Mouse (Mus musculus): ENCODE data around the gene Sat2. TPM values are rescaled to one million over a fixed set of nuclear protein-coding genes. Genes with fewer than 3 reads are reported as not detected.

Gene Sat2
- 18.2 and 18.3 TPM in 2 replicates for polyA plus RNA-seq (2021; fragmentation: Nextera tagmentation)
- long read RNA-seq, experiment 1, transcript Sat2-202 (6 exons, 968 nt) = major isoform, 7 of 17 reads
- long read RNA-seq, experiment 1, partial matches to known transcripts = 3 of 17 reads
- long read RNA-seq, experiment 1, other reads (novel, unspliced or antisense) = 3 of 17 reads
- long read RNA-seq, experiment 2, transcript Sat2-203 (4 exons, 1,016 nt) = major isoform, 11 of 31 reads
- long read RNA-seq, experiment 2, transcript Sat2-202 (6 exons, 968 nt) = minor isoform, 6 of 31 reads
- long read RNA-seq, experiment 2, partial matches to known transcripts = 10 of 31 reads
- long read RNA-seq, experiment 2, other reads (novel, unspliced or antisense) = 4 of 31 reads

GRCm38 (mm10) chr11:69621571-69622268 lies at the start of gene Sat2:
Sat2 (plus strand) TSS chr11:69622024.

DNA sequence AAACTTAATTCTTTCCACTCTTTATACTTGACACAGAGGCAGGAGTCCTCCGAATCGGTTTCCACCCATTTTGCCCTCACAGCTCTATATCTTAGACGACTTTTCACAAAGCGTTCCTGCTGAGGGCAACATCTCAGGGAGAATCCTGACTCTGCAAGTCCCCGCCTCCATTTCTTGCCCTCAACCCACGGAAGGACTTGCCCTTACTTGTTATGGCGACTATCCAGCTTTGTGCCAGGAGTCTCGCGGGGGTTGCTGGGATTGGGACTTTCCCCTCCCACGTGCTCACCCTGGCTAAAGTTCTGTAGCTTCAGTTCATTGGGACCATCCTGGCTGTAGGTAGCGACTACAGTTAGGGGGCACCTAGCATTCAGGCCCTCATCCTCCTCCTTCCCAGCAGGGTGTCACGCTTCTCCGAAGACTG lies 41.7 kb upstream of the Sat2 start, which contains the start of the genes Wrap53 and Trp53:
Gene Wrap53, minus strand, starts transcription at position 165 of the 424 bp plus-strand sequence.
Gene Trp53, plus strand, starts transcription at position 269 of the 424 bp plus-strand sequence.

GRCm38 (mm10) chr11:69605726-69606490 lies 15.9 kb upstream of the Sat2 start, which contains the start of gene Atp1b2:
Atp1b2 (minus strand) TSS chr11:69605942.

DNA sequence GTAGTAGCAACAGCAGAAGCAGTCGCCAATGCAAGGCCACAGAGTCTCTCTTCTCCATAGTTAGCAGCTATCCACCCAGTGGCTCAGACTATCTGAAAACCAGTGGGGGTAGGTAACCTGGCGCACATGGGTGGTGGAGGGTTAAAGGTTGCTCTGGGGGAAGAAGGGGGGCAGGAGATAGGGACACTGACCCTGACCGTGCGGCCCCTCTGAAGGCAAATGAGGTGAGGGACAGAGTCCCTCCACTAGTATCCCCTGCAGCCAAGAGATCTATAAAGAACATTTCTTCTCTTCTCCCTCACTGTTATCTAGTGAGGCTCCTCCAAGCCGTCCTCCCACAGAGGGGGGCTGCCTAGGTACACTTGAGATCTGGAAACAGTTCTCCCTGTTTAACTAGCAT lies 4.0 kb upstream of the Sat2 start, which contains the start of gene Shbg:
Gene Shbg, minus strand, starts transcription at position 101 of the 400 bp plus-strand sequence.

GRCm38 (mm10) chr11:69632284-69633089 lies 10.7 kb downstream of the Sat2 start, which contains the start of gene Fxr2:
Fxr2 (plus strand) TSS chr11:69632990.

DNA sequence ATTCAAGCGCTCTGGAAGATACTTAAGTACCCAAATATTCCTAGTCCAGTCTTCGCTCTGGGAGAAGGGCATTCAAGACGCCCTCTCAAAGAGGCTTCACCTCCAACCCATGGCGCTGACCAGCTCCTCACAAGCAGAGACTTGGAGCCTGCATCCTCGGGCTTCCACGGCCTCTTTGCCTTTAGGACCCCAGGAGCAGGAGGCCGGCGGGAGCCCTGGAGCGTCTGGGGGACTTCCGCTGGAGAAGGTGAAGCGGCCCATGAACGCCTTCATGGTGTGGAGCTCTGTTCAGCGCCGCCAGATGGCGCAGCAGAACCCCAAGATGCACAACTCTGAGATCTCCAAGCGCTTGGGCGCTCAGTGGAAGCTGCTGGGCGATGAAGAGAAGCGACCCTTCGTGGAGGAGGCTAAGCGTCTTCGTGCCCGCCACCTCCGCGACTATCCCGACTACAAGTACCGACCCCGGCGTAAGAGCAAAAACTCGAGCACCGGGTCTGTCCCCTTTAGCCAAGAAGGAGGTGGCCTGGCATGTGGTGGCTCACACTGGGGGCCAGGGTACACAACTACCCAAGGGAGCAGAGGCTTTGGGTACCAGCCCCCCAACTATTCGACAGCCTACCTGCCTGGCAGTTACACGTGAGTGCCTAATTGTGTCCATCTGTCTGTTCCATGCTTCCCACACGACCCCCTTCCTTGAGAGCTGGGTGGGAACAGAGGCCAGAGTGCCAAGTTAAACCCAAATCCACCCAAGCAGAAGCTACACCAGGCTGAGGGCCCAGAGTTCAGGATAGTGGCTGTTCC lies 33.6 kb downstream of the Sat2 start, which contains the start of gene Sox15:
Gene Sox15, plus strand, starts transcription at position 51 of the 801 bp plus-strand sequence.

DNA sequence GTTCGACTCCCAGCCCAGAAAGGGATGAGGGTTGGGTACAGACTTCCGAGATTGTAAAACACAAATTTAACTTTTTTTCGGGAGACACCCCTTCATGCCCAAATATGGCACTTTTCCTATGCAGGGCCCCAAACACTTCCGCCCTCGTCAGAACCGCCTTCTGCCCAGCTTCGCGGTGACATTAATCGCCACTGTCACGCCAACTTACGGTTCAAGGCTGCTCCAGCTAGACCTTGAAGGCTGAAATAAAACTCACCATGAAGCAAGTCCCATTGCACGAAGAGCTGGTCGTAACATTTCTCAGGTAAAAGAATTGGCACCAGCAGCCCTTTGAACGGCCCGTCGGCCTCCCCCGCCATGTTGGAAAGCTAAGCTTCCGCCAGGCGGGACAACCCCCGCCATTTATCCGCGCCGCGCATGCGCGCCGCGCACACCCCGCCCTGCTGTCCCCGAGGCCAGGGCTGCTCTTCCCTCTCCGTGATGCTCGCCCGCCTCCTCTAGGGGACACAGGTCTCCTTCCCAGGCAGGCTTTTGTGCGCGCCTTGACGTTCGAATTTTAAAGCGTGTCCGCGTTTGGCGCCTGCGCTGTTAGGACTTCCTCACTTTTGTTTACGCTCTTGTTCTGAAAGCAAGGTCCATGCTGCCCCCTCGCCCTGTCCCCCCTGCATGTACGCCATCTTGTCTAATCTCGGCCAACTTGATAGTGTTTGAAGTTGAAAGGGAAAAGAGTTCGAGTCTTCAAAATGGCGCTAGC lies 40.6 kb downstream of the Sat2 start, which contains the start of gene Mpdu1:
Gene Mpdu1, minus strand, starts transcription at position 430 of the 754 bp plus-strand sequence.

GRCm38 (mm10) chr11:69665961-69666664 lies 44.3 kb downstream of the Sat2 start, which contains the start of gene Cd68:
Cd68 (minus strand) TSS chr11:69666153.

GRCm38 (mm10) chr11:69672211-69672706 lies 50.4 kb downstream of the Sat2 start, which contains the start of gene Eif4a1:
Eif4a1 (minus strand) TSS chr11:69672423.

Small RNAs within 50 kb of the gene (microRNA-seq; reads per million reads assigned to microRNA genes)
- 12.2 reads per million, percentile 34 among the genes with 10 or more reads in this experiment for gene Mir1934
- gene Mir467f = not detected

Other genes with a start within 250 kb of the Sat2 start
- 601 and 628 TPM in 2 replicates for gene Naa38, start 226.5 kb upstream of the Sat2 start, polyA plus RNA-seq (2021; fragmentation: Nextera tagmentation)
- 12.0 and 15.0 TPM in 2 replicates for gene Cyb5d1, start 226.4 kb upstream of the Sat2 start, polyA plus RNA-seq (2021; fragmentation: Nextera tagmentation)
- gene Tmem88, start 223.8 kb upstream of the Sat2 start, polyA plus RNA-seq (2021; fragmentation: Nextera tagmentation) = 1.9 and 2.4 TPM in 2 replicates
- gene Kdm6b, start 208.3 kb upstream of the Sat2 start, polyA plus RNA-seq (2021; fragmentation: Nextera tagmentation) = 8.1 and 9.3 TPM in 2 replicates
- gene Dnah2, start 72.9 kb upstream of the Sat2 start, polyA plus RNA-seq (2021; fragmentation: Nextera tagmentation) = 0.36 and 0.80 TPM in 2 replicates
- gene Efnb3, start 61.8 kb upstream of the Sat2 start, polyA plus RNA-seq (2021; fragmentation: Nextera tagmentation) = 21.6 and 21.9 TPM in 2 replicates
- gene Wrap53, start 41.8 kb upstream of the Sat2 start, polyA plus RNA-seq (2021; fragmentation: Nextera tagmentation) = 13.9 and 15.4 TPM in 2 replicates
- 25.8 and 29.0 TPM in 2 replicates for gene Trp53, start 41.7 kb upstream of the Sat2 start, polyA plus RNA-seq (2021; fragmentation: Nextera tagmentation)
- gene Atp1b2, start 16.1 kb upstream of the Sat2 start, polyA plus RNA-seq (2021; fragmentation: Nextera tagmentation) = 218 and 255 TPM in 2 replicates
- not detected in 2 replicates for gene Shbg, start 4.1 kb upstream of the Sat2 start, polyA plus RNA-seq (2021; fragmentation: Nextera tagmentation)
- gene Fxr2, start 11.0 kb downstream of the Sat2 start, polyA plus RNA-seq (2021; fragmentation: Nextera tagmentation) = 6.9 and 7.9 TPM in 2 replicates
- gene Sox15, start 33.3 kb downstream of the Sat2 start, polyA plus RNA-seq (2021; fragmentation: Nextera tagmentation) = 0.16 TPM in 1 of 2 replicates, not detected in the other
- 94.9 and 96.8 TPM in 2 replicates for gene Mpdu1, start 40.6 kb downstream of the Sat2 start, polyA plus RNA-seq (2021; fragmentation: Nextera tagmentation)
- gene Cd68, start 44.1 kb downstream of the Sat2 start, polyA plus RNA-seq (2021; fragmentation: Nextera tagmentation) = 18.4 and 22.2 TPM in 2 replicates
- 177 and 178 TPM in 2 replicates for gene Eif4a1, start 50.4 kb downstream of the Sat2 start, polyA plus RNA-seq (2021; fragmentation: Nextera tagmentation)
- 14.3 and 15.8 TPM in 2 replicates for gene Senp3, start 60.1 kb downstream of the Sat2 start, polyA plus RNA-seq (2021; fragmentation: Nextera tagmentation)
- 3.6 and 4.5 TPM in 2 replicates for gene Tnfsf13, start 63.8 kb downstream of the Sat2 start, polyA plus RNA-seq (2021; fragmentation: Nextera tagmentation)
- gene Tnfsf12, start 73.8 kb downstream of the Sat2 start, polyA plus RNA-seq (2021; fragmentation: Nextera tagmentation) = 2.8 and 3.4 TPM in 2 replicates
- gene Tnfsfm13, start 74.1 kb downstream of the Sat2 start, polyA plus RNA-seq (2021; fragmentation: Nextera tagmentation) = 1.9 and 2.8 TPM in 2 replicates
- gene Polr2a, start 136.6 kb downstream of the Sat2 start, polyA plus RNA-seq (2021; fragmentation: Nextera tagmentation) = 6.6 and 7.7 TPM in 2 replicates
- 0.19 TPM in 1 of 2 replicates, not detected in the other for gene Slc35g3, start 139.9 kb downstream of the Sat2 start, polyA plus RNA-seq (2021; fragmentation: Nextera tagmentation)
- gene Zbtb4, start 143.9 kb downstream of the Sat2 start, polyA plus RNA-seq (2021; fragmentation: Nextera tagmentation) = 4.4 and 5.5 TPM in 2 replicates
- 0.25 and 0.46 TPM in 2 replicates for gene Chrnb1, start 173.9 kb downstream of the Sat2 start, polyA plus RNA-seq (2021; fragmentation: Nextera tagmentation)
- gene Fgf11, start 179.8 kb downstream of the Sat2 start, polyA plus RNA-seq (2021; fragmentation: Nextera tagmentation) = 3.7 and 3.9 TPM in 2 replicates
- 0.40 and 1.9 TPM in 2 replicates for gene Tmem102, start 183.6 kb downstream of the Sat2 start, polyA plus RNA-seq (2021; fragmentation: Nextera tagmentation)
- gene Gm39566, start 193.3 kb downstream of the Sat2 start, polyA plus RNA-seq (2021; fragmentation: Nextera tagmentation) = not detected in 2 replicates
- gene Spem2, start 196.4 kb downstream of the Sat2 start, polyA plus RNA-seq (2021; fragmentation: Nextera tagmentation) = not detected in 2 replicates
- gene Spem1, start 200.2 kb downstream of the Sat2 start, polyA plus RNA-seq (2021; fragmentation: Nextera tagmentation) = not detected in 2 replicates
- 10.5 and 10.6 TPM in 2 replicates for gene Nlgn2, start 215.8 kb downstream of the Sat2 start, polyA plus RNA-seq (2021; fragmentation: Nextera tagmentation)
- gene Tmem256, start 216.5 kb downstream of the Sat2 start, polyA plus RNA-seq (2021; fragmentation: Nextera tagmentation) = 460 and 516 TPM in 2 replicates
- gene Plscr3, start 224.4 kb downstream of the Sat2 start, polyA plus RNA-seq (2021; fragmentation: Nextera tagmentation) = 5.0 and 5.4 TPM in 2 replicates
- not detected in 2 replicates for gene Tnk1, start 236.7 kb downstream of the Sat2 start, polyA plus RNA-seq (2021; fragmentation: Nextera tagmentation)